Mouse (Mus musculus): Measurements from ENCODE around the gene Usp44. TPM values are rescaled to one million over a fixed set of nuclear protein-coding genes. Genes with fewer than 3 reads are reported as not detected.

Gene Usp44
- 0.10 TPM for polyA plus RNA-seq (2015; fragmentation: Illumina TruSeq; extraction: RNeasy Lipid Tissue Mini Kit (QIAGEN cat#74804); ENCODE audit: insufficient read depth, low replicate concordance)

GRCm38 (mm10) chr10:93830931-93831729, at the start of gene Usp44:
Gene Usp44, plus strand, starts transcription at chr10:93831555.

GRCm38 (mm10) chr10:93897043-93897646, 65.8 kb downstream of the Usp44 start, which contains the start of gene Metap2:
Gene Metap2, minus strand, starts transcription at chr10:93897093.

Other genes starting within 250 kb of the Usp44 start
- 72.4 TPM for gene Snrpf, start 241.8 kb upstream of the Usp44 start, polyA plus RNA-seq (2015; fragmentation: Illumina TruSeq; extraction: RNeasy Lipid Tissue Mini Kit (QIAGEN cat#74804); ENCODE audit: insufficient read depth, low replicate concordance)
- 7.2 TPM for gene Ntn4, start 190.9 kb upstream of the Usp44 start, polyA plus RNA-seq (2015; fragmentation: Illumina TruSeq; extraction: RNeasy Lipid Tissue Mini Kit (QIAGEN cat#74804); ENCODE audit: insufficient read depth, low replicate concordance)
- 317 TPM for gene Metap2, start 65.5 kb downstream of the Usp44 start, polyA plus RNA-seq (2015; fragmentation: Illumina TruSeq; extraction: RNeasy Lipid Tissue Mini Kit (QIAGEN cat#74804); ENCODE audit: insufficient read depth, low replicate concordance)
- 14.8 TPM for gene Vezt, start 204.3 kb downstream of the Usp44 start, polyA plus RNA-seq (2015; fragmentation: Illumina TruSeq; extraction: RNeasy Lipid Tissue Mini Kit (QIAGEN cat#74804); ENCODE audit: insufficient read depth, low replicate concordance)
- gene Fgd6, start 204.4 kb downstream of the Usp44 start, polyA plus RNA-seq (2015; fragmentation: Illumina TruSeq; extraction: RNeasy Lipid Tissue Mini Kit (QIAGEN cat#74804); ENCODE audit: insufficient read depth, low replicate concordance), result 15.3 TPM

Data from spleen, adult 10 weeks (tissue).